ENCODE assay signal across 26 mouse cellular contexts in genomic region chr1:38881366-38881765, GRCm38 (mm10). TPM values are rescaled to one million over a fixed set of nuclear protein-coding genes. Genes with fewer than 3 reads are reported as not detected.
DNase-seq lines count a peak whose midpoint lies in the region; ATAC-seq and TF ChIP-seq lines count a peak whose summit lies in the region.
"Had no signal": no experiment of that assay in that cellular context is flagged by ENCODE, and none has a peak within 500 bp of the region (broad histone marks: within the 10 kb centered on the region; RNA-seq: fewer than 3 reads in every experiment).

No protein-coding gene starts in this region.

- H3K27ac ChIP-seq in MEL (ENCODE audit: control insufficient read depth, low read depth, low read length) = peak overlapping the region; percentile 77
- no peak overlapping the region for H3K27ac ChIP-seq in hindbrain, embryonic 14.5 days
- H3K27ac ChIP-seq: embryonic facial prominence, embryonic 12.5 days; forebrain, embryonic 13.5 days; gastrocnemius, adult 2 months; hindbrain, embryonic 10.5 days; hindbrain, embryonic 15.5 days had no signal

- H3K4me3 ChIP-seq in MEL (ENCODE audit: control insufficient read depth in 1 of 2, insufficient read depth in 1 of 2, low read depth in 2 of 2, low read length in 2 of 2) = no peak overlapping the region
- H3K4me3 ChIP-seq in hindbrain, embryonic 14.5 days (replicated peaks; ENCODE audit: low read length) = no peak overlapping the region
- H3K4me3 ChIP-seq: embryonic facial prominence, embryonic 12.5 days; forebrain, embryonic 13.5 days; gastrocnemius, adult 2 months; hindbrain, embryonic 10.5 days; hindbrain, embryonic 15.5 days had no signal

- H3K9ac ChIP-seq in MEL (ENCODE audit: control insufficient read depth, low read depth, low read length, poor library complexity, severe bottlenecking) = no peak overlapping the region
- H3K9ac ChIP-seq in hindbrain, embryonic 14.5 days = no peak overlapping the region
- H3K9ac ChIP-seq: embryonic facial prominence, embryonic 12.5 days; forebrain, embryonic 13.5 days; forebrain, postnatal 0 days; hindbrain, embryonic 15.5 days had no signal

- H3K4me2 ChIP-seq in hindbrain, embryonic 14.5 days (replicated peaks) = no peak overlapping the region
- H3K4me2 ChIP-seq: embryonic facial prominence, embryonic 12.5 days; forebrain, embryonic 13.5 days; hindbrain, embryonic 15.5 days had no signal

- peak; percentile 99 for ATAC-seq in erythroid progenitor cell, adult 5-6 weeks (replicated peaks; ENCODE audit: low FRiP score, poor library complexity, severe bottlenecking)
- no peak for ATAC-seq in hindbrain, embryonic 14.5 days (ENCODE audit: low FRiP score)
- ATAC-seq: forebrain, embryonic 13.5 days; forebrain, postnatal 0 days; intestine, embryonic 16.5 days had no signal

- no peak for TF ChIP-seq CTCF in MEL (IDR thresholded peaks at IDR 0.05 in 2 of 3, conservative IDR thresholded peaks at IDR 0.05 in 1 of 3; ENCODE audit: control insufficient read depth in 1 of 3, insufficient read depth in 1 of 3, low read depth in 2 of 3, low read length in 3 of 3, poor library complexity in 1 of 3, severe bottlenecking in 1 of 3)

- H3K9me3 ChIP-seq in MEL (replicated peaks; ENCODE audit: insufficient read depth, low read length) = no peaks in the 10 kb centered on the region
- H3K9me3 ChIP-seq in hindbrain, embryonic 14.5 days (ENCODE audit: control insufficient read depth, low read length) = no peaks in the 10 kb centered on the region
- H3K9me3 ChIP-seq: embryonic facial prominence, embryonic 12.5 days; forebrain, embryonic 13.5 days; hindbrain, embryonic 15.5 days had no signal

- no peak for TF ChIP-seq POLR2A in MEL (IDR thresholded peaks at IDR 0.05; ENCODE audit: control insufficient read depth in 1 of 2, insufficient read depth in 1 of 2, low read depth in 1 of 2, low read length in 2 of 2, poor library complexity in 1 of 2)

- peaks cover 29 to 33% of the 10 kb centered on the region in 2 experiments for H3K4me1 ChIP-seq in MEL (ENCODE audit: control insufficient read depth in 1 of 2, insufficient read depth in 2 of 2, low read length in 2 of 2)
- H3K4me1 ChIP-seq in hindbrain, embryonic 14.5 days (replicated peaks; ENCODE audit: control insufficient read depth, insufficient read depth, low read length) = no peaks in the 10 kb centered on the region
- H3K4me1 ChIP-seq: embryonic facial prominence, embryonic 12.5 days had no signal

- DNase-seq in adrenal gland, adult 8-10 months = peak; percentile 7
- no peak for DNase-seq in adrenal gland, postnatal 25 days
- DNase-seq in MEL (ENCODE audit: low read depth, low spot score) = peak; percentile 83
- DNase-seq in adrenal gland, postnatal 14 days = peak; percentile 31
- DNase-seq in frontal cortex, postnatal 36 days (ENCODE audit: low spot score in 2 of 2) = no peak
- no peak for DNase-seq in urinary bladder, postnatal 25 days (ENCODE audit: low spot score)
- DNase-seq in hindbrain, embryonic 14.5 days (ENCODE audit: low spot score) = no peak
- DNase-seq: cerebellum, adult 2 months; cerebellum, postnatal 10 days; forebrain, postnatal 0 days; gastrocnemius, adult 2 months; gastrocnemius, postnatal 25 days; heart, postnatal 14 days; kidney, adult 8-10 months had no signal

- H3K27me3 ChIP-seq in MEL (ENCODE audit: control insufficient read depth in 1 of 2, insufficient read depth in 2 of 2, low read length in 2 of 2) = no peaks in the 10 kb centered on the region
- no peaks in the 10 kb centered on the region for H3K27me3 ChIP-seq in hindbrain, embryonic 14.5 days (ENCODE audit: control insufficient read depth, insufficient read depth, low read length)
- H3K27me3 ChIP-seq: CH12.LX; embryonic facial prominence, embryonic 12.5 days; forebrain, embryonic 13.5 days; hindbrain, embryonic 15.5 days had no signal

- 83% methylated on average over 4 of the region's 4 CpGs for WGBS in hindbrain, embryonic 14.5 days

- H3K36me3 ChIP-seq in MEL (ENCODE audit: control insufficient read depth in 1 of 2, insufficient read depth in 2 of 2, low read length in 2 of 2) = peaks cover 0 to 27% of the 10 kb centered on the region in 2 experiments; a peak in 2 of 4 replicates
- H3K36me3 ChIP-seq in hindbrain, embryonic 14.5 days (replicated peaks; ENCODE audit: control insufficient read depth, insufficient read depth) = peaks cover 39% of the 10 kb centered on the region
- H3K36me3 ChIP-seq: embryonic facial prominence, embryonic 12.5 days had no signal

- peak; percentile 95 to 96 for TF ChIP-seq EP300 in MEL (IDR thresholded peaks at IDR 0.05; ENCODE audit: low read depth in 1 of 2, low read length in 2 of 2)

- TF ChIP-seq RAD21 in MEL (IDR thresholded peaks at IDR 0.05; ENCODE audit: low read depth, low read length) = no peak

- H3K79me2 ChIP-seq in MEL (ENCODE audit: control insufficient read depth, insufficient read depth, low read length, poor library complexity) = no peaks in the 10 kb centered on the region

TF ChIP-seq in MEL, 35 proteins besides CTCF, POLR2A, EP300 and RAD21:
- TF ChIP-seq KAT2A (conservative IDR thresholded peaks at IDR 0.05; ENCODE audit: low read depth, low read length) (no peak), ZNF384 (IDR thresholded peaks at IDR 0.05; ENCODE audit: low read depth, low read length) (peak; percentile 88), MYC (IDR thresholded peaks at IDR 0.05; ENCODE audit: low read depth, low read length) (peak; percentile 56; the same call in 1 of the 2 replicates), ETS1 (IDR thresholded peaks at IDR 0.05; ENCODE audit: low read depth, low read length) (peak; percentile 85), RCOR1 (IDR thresholded peaks at IDR 0.05; ENCODE audit: low read depth, low read length) (peak; percentile 41; the same call in 1 of the 2 replicates), ZC3H11A (IDR thresholded peaks at IDR 0.05; ENCODE audit: low read depth, low read length) (no peak), TAL1 (IDR thresholded peaks at IDR 0.05; ENCODE audit: low read length) (peak; percentile 82), TBP (IDR thresholded peaks at IDR 0.05; ENCODE audit: low read depth, low read length) (peak; percentile 37; the same call in 1 of the 2 replicates), CHD2 (IDR thresholded peaks at IDR 0.05; ENCODE audit: low read length) (no peak; the same call in 1 of the 2 replicates), GATA1 (IDR thresholded peaks at IDR 0.05; ENCODE audit: low read depth, low read length) (peak; percentile 91), BHLHE40 (IDR thresholded peaks at IDR 0.05; ENCODE audit: borderline replicate concordance, low read depth, low read length) (peak; percentile 35; the same call in 1 of the 2 replicates), MYB (IDR thresholded peaks at IDR 0.05; ENCODE audit: low read depth, low read length) (peak; percentile 82), SIN3A (IDR thresholded peaks at IDR 0.05; ENCODE audit: low read length) (peak; percentile 82), MXI1 (IDR thresholded peaks at IDR 0.05; ENCODE audit: low read depth, low read length) (peak; percentile 73), TCF12 (IDR thresholded peaks at IDR 0.05; ENCODE audit: low read depth, low read length) (peak; percentile 96), MAX (IDR thresholded peaks at IDR 0.05; ENCODE audit: low read length) (peak; percentile 80), CHD1 (IDR thresholded peaks at IDR 0.05; ENCODE audit: low read depth, low read length) (0 out of 2 replicates have a peak, but pooled peaks have one; percentile 14), MAZ (IDR thresholded peaks at IDR 0.05; ENCODE audit: low read depth, low read length) (0 out of 2 replicates have a peak, but pooled peaks have one; percentile 23), MAFK (IDR thresholded peaks at IDR 0.05; ENCODE audit: borderline replicate concordance, low read depth, low read length) (peak; percentile 25; the same call in 1 of the 2 replicates), UBTF (IDR thresholded peaks at IDR 0.05; ENCODE audit: borderline replicate concordance, insufficient read depth, low read depth, low read length) (no peak), JUND (IDR thresholded peaks at IDR 0.05; ENCODE audit: low read depth, low read length) (0 out of 2 replicates have a peak, but pooled peaks have one; percentile 67)

RNA-seq across cellular contexts. Expression of gene Chst10, which starts 16.6 kb away (rescaled TPM):
- 1 to 10 TPM; 2.6 to 4.8 (median 3.6) TPM for total RNA-seq in adrenal gland, adult 8-10 months (2022)
- 1.5 and 1.9 TPM in 2 replicates for total RNA-seq in adrenal gland, postnatal 25 days (2021)
- 0.07 and 0.31 TPM in 2 replicates for total RNA-seq in MEL (2012; rRNA removed)
- polyA plus RNA-seq in MEL (2012; ENCODE audit: insufficient read depth in 1 of 2, insufficient read length in 2 of 2, low read depth in 1 of 2, low replicate concordance in 2 of 2, missing spikeins in 1 of 2) = under 1 TPM in 1 of 2 experiments, not detected in 1; 0.43 TPM
- 1.4 and 2.1 TPM in 2 replicates for total RNA-seq in adrenal gland, postnatal 14 days (2021)
- 24.1 and 38.1 TPM in 2 replicates for total RNA-seq in erythroid progenitor cell, adult 5-6 weeks (2015; ENCODE audit: low replicate concordance)
- 27.5 and 37.8 TPM in 2 replicates for total RNA-seq in erythroid progenitor cell, adult 5-6 weeks (2017; ENCODE audit: low replicate concordance)
- 63.1 and 66.8 TPM in 2 replicates for polyA plus RNA-seq in hindbrain, embryonic 14.5 days (2014; fragmentation: Nextera tagmentation; extraction: Ambion mirVana)

RNA-seq across cellular contexts. Expression of gene Lonrf2, which starts 44.9 kb away (rescaled TPM):
- 10 to 100 TPM in 3 of 4 experiments, 1 to 10 TPM in 1; 9.6 to 13.5 (median 10.3) TPM for total RNA-seq in adrenal gland, adult 8-10 months (2022)
- 5.7 and 7.8 TPM in 2 replicates for total RNA-seq in adrenal gland, postnatal 25 days (2021)
- total RNA-seq in MEL (2012; rRNA removed) = not detected in 2 replicates
- polyA plus RNA-seq in MEL (2012; ENCODE audit: insufficient read depth in 1 of 2, insufficient read length in 2 of 2, low read depth in 1 of 2, low replicate concordance in 2 of 2, missing spikeins in 1 of 2) = not detected
- 5.0 and 5.3 TPM in 2 replicates for total RNA-seq in adrenal gland, postnatal 14 days (2021)
- 1.1 TPM in 1 of 2 replicates, not detected in the other for total RNA-seq in erythroid progenitor cell, adult 5-6 weeks (2015; ENCODE audit: low replicate concordance)
- total RNA-seq in erythroid progenitor cell, adult 5-6 weeks (2017; ENCODE audit: low replicate concordance) = under 0.01 and 0.26 TPM in 2 replicates
- 31.5 and 33.7 TPM in 2 replicates for polyA plus RNA-seq in hindbrain, embryonic 14.5 days (2014; fragmentation: Nextera tagmentation; extraction: Ambion mirVana)
- total RNA-seq: CH12.LX had no signal

RNA-seq across cellular contexts. Expression of gene Nms, which starts 57.6 kb away (rescaled TPM):
- total RNA-seq in adrenal gland, adult 8-10 months (2022) = not detected
- not detected in 2 replicates for total RNA-seq in adrenal gland, postnatal 25 days (2021)
- total RNA-seq in MEL (2012; rRNA removed) = not detected in 2 replicates
- polyA plus RNA-seq in MEL (2012; ENCODE audit: insufficient read depth in 1 of 2, insufficient read length in 2 of 2, low read depth in 1 of 2, low replicate concordance in 2 of 2, missing spikeins in 1 of 2) = not detected
- total RNA-seq in adrenal gland, postnatal 14 days (2021) = not detected in 2 replicates
- total RNA-seq in erythroid progenitor cell, adult 5-6 weeks (2015; ENCODE audit: low replicate concordance) = not detected in 2 replicates
- total RNA-seq in erythroid progenitor cell, adult 5-6 weeks (2017; ENCODE audit: low replicate concordance) = not detected in 2 replicates
- 1.7 and 3.2 TPM in 2 replicates for polyA plus RNA-seq in hindbrain, embryonic 14.5 days (2014; fragmentation: Nextera tagmentation; extraction: Ambion mirVana)
- total RNA-seq: CH12.LX; gastrocnemius, adult 2 months; gastrocnemius, postnatal 25 days; granulocyte monocyte progenitor cell, adult 5-6 weeks; heart, adult 8-10 months; heart, postnatal 14 days had no signal
- polyA plus RNA-seq: cerebellum, adult 2 months; cortical plate, adult 2 months; embryonic facial prominence, embryonic 12.5 days; forebrain, embryonic 13.5 days; heart, embryonic 14.5 days; intestine, embryonic 16.5 days; kidney, embryonic 16.5 days had no signal

Comparison
In these comparisons a context has a peak if more than half of its experiments do, and no peak if none do; other contexts are left out.
1. DNase-seq: peak in adrenal gland, adult 8-10 months (single experiment), MEL (single experiment) and adrenal gland, postnatal 14 days (single experiment); none in adrenal gland, postnatal 25 days (single experiment), frontal cortex, postnatal 36 days (0 of 2), urinary bladder, postnatal 25 days (single experiment) and hindbrain, embryonic 14.5 days (single experiment).